Mouse (Mus musculus) C2C12 (cell line): ENCODE measurements around the gene Drg1. TPM values are rescaled to one million over a fixed set of nuclear protein-coding genes. Genes with fewer than 3 reads are reported as not detected.

ENCODE experiments used
- H3K27me3 ChIP-seq: one replicate; pipeline ENCODE4 v1.6.1; 2011; ENCODE audit not compliant: control insufficient read depth, insufficient read depth, insufficient read length
- H3K36me3 ChIP-seq: one replicate; pipeline ENCODE4 v1.6.1; 2011; ENCODE audit not compliant: control insufficient read depth, insufficient read depth
- H3K4me3 ChIP-seq: one replicate; pipeline ENCODE4 v1.5.1; 2011; ENCODE audit warnings: mild to moderate bottlenecking, control low read depth; ENCODE audit not compliant: poor library complexity, insufficient read depth, severe bottlenecking
- H3K79me2 ChIP-seq: one replicate; pipeline ENCODE4 v1.6.1; 2011; ENCODE audit not compliant: control insufficient read depth, insufficient read depth
- H3K79me3 ChIP-seq: one replicate; pipeline ENCODE4 v1.6.1; 2011; ENCODE audit warnings: low read depth, control low read depth
- H3ac ChIP-seq: one replicate; pipeline ENCODE3; 2011; ENCODE audit warnings: low read depth; ENCODE audit not compliant: control insufficient read depth, insufficient read length
- CEBPB ChIP-seq: IDR thresholded peaks from one replicate; pipeline ENCODE4 v1.6.1; 2011; ENCODE audit warnings: low read depth, mild to moderate bottlenecking, control low read depth, moderate library complexity
- CTCF ChIP-seq: IDR thresholded peaks from one replicate; pipeline ENCODE4 v1.5.1; 2011; ENCODE audit not compliant: control insufficient read depth, insufficient read depth, insufficient read length
- FOSL1 ChIP-seq: IDR thresholded peaks from one replicate; pipeline ENCODE4 v1.8.0; 2011; ENCODE audit warnings: mild to moderate bottlenecking, low read length; ENCODE audit not compliant: poor library complexity, insufficient read depth, severe bottlenecking
- MAX ChIP-seq: IDR thresholded peaks from one replicate; pipeline ENCODE4 v1.6.1; 2011; ENCODE audit warnings: mild to moderate bottlenecking, control low read depth
- MYOD1 ChIP-seq: IDR thresholded peaks from one replicate; pipeline ENCODE4 v1.6.1; 2011; ENCODE audit warnings: low read depth; ENCODE audit not compliant: control insufficient read depth, insufficient read length
- MYOG ChIP-seq: IDR thresholded peaks from one replicate; pipeline ENCODE4 v1.6.1; 2011; ENCODE audit not compliant: control insufficient read depth, insufficient read length; ENCODE audit errors: extremely low read depth
- USF1 ChIP-seq: IDR thresholded peaks from one replicate; pipeline ENCODE4 v1.6.1; 2011; ENCODE audit warnings: low read depth, mild to moderate bottlenecking, control low read depth, moderate library complexity
- long read RNA-seq, 2 experiments: library from polyadenylated mRNA; unstranded; transcript quantifications; one replicate each; pipeline ENCODE4 v2.0.0; 2019 to 2020
- polyA plus RNA-seq: library from polyadenylated mRNA; unstranded; fragments of >200 nt; fragmentation: generic; extraction: Trizol; gene quantifications from one replicate; pipeline ENCODE4 v1.2.1, GENCODE M21; 2012; ENCODE audit warnings: missing spikeins

Gene Drg1
- polyA plus RNA-seq = 136 TPM
- long read RNA-seq, experiment 1, transcript Drg1-201 (9 exons, 1,546 nt) = major isoform, 136 of 173 reads
- long read RNA-seq, experiment 1, partial matches to known transcripts = 12 of 173 reads
- long read RNA-seq, experiment 1, other reads (novel, unspliced or antisense) = 24 of 173 reads
- long read RNA-seq, experiment 2, transcript Drg1-201 (9 exons, 1,546 nt) = major isoform, 584 of 616 reads
- long read RNA-seq, experiment 2, partial matches to known transcripts = 4 of 616 reads
- long read RNA-seq, experiment 2, other reads (novel, unspliced or antisense) = 28 of 616 reads

GRCm38 (mm10) chr11:3266079-3266685 lies at the start of gene Drg1:
Gene Drg1, minus strand, starts transcription at chr11:3266415.
- Histone ChIP-seq H3K27me3 (no peaks in the 10 kb centered on the region), H3K79me2 (peaks cover 56% of the 10 kb centered on the region), H3ac (peak within 1 kb of the TSS; percentile 85), H3K4me3 (peak within 1 kb of the TSS; percentile 96), H3K79me3 (peaks cover 32% of the 10 kb centered on the region), H3K36me3 (peaks cover 33% of the 10 kb centered on the region)
- TF ChIP-seq MYOD1 (no peak), MAX (peak; percentile 68)

GRCm38 (mm10) chr11:3314148-3314547 lies 47.9 kb upstream of the Drg1 start:
- Histone ChIP-seq H3K79me3 (no peaks in the 10 kb centered on the region), H3K4me3 (no peak overlapping the region), H3K27me3 (no peaks in the 10 kb centered on the region), H3ac (no peak overlapping the region), H3K79me2 (no peaks in the 10 kb centered on the region), H3K36me3 (peaks cover 24% of the 10 kb centered on the region)
- TF ChIP-seq CEBPB (no peak), MAX (no peak), FOSL1 (no peak), USF1 (no peak), MYOD1 (no peak), CTCF (peak; percentile 66)

DNA sequence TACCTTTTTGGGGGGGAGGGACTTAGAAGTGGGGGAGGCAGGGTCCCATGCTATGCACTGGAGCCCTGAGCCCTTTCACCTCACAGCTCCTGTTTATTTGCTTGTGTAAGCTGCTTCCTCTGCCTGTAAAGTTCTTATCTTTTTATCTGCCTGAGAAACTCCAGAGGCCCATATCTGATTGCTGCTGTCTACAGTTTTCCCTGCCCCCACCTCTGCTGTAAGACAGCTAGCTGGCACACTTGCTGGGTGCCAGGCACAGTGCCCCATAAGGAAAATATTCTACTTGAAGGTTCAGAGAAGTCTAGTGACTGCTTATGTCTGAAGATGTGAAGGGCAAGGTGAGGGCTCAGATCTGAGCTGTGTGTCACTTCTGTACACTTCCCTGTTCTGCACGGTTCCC lies 47.1 kb upstream of the Drg1 start:
- Histone ChIP-seq H3K4me3 (no peak overlapping the region), H3K36me3 (peaks cover 31% of the 10 kb centered on the region), H3ac (no peak overlapping the region), H3K79me3 (no peaks in the 10 kb centered on the region), H3K79me2 (no peaks in the 10 kb centered on the region), H3K27me3 (no peaks in the 10 kb centered on the region)
- TF ChIP-seq FOSL1 (no peak), CTCF (no peak), MAX (no peak), MYOG (no peak), MYOD1 (no peak), USF1 (no peak), CEBPB (no peak)

DNA sequence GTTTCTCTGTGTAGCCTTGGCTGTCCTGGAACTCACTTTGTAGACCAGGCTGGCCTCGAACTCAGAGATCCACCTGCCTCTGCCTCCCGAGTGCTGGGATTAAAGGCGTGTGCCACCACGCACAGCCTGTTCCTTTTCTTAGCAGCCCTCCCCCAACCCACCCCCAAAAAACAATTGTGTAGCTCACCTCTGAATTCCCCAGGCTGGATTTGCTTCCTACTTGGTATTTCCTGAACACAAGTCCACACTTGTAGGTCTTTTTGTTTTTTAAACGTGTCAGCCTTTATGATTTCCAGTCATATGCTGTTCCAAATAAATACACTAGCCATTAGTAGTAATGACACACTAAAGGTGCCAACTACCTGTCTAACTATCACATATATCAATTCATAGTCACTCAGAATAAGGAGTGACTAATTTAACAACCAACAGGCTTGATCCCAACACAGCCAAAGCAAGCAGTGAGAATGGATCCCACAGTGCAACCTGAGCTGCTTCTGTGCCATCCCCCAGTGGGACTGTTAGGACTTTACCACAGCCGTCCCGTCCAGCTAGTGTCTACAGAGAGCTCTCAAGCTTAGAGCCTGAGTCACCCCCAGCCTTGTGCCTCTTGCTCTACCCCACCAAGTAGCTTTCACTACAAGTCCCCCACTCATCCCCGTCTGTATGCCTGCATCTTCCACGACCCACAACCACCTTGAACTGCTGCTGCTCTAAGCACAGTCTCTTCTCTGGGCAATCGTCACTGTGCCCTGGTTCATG lies 45.6 kb upstream of the Drg1 start:
- Histone ChIP-seq H3K27me3 (no peaks in the 10 kb centered on the region), H3ac (no peak overlapping the region)
- TF ChIP-seq CEBPB (no peak), MYOG (no peak), CTCF (no peak), MAX (no peak), USF1 (no peak)

GRCm38 (mm10) chr11:3310789-3311585 lies 44.8 kb upstream of the Drg1 start:
- H3K79me3 ChIP-seq = no peaks in the 10 kb centered on the region
- no peak overlapping the region for H3ac ChIP-seq
- peaks cover 12% of the 10 kb centered on the region for H3K79me2 ChIP-seq
- no peaks in the 10 kb centered on the region for H3K27me3 ChIP-seq
- no peak overlapping the region for H3K4me3 ChIP-seq
- H3K36me3 ChIP-seq = peaks cover 54% of the 10 kb centered on the region
- TF ChIP-seq MAX = no peak
- no peak for TF ChIP-seq MYOD1
- no peak for TF ChIP-seq MYOG
- no peak for TF ChIP-seq FOSL1
- TF ChIP-seq USF1 = no peak
- no peak for TF ChIP-seq CEBPB
- TF ChIP-seq CTCF = no peak

More for the DNA sequence above, 45.6 kb upstream of the Drg1 start:
- H3K36me3 ChIP-seq = peaks cover 46% of the 10 kb centered on the region
- H3K79me3 ChIP-seq = no peaks in the 10 kb centered on the region
- H3K4me3 ChIP-seq = no peak overlapping the region
- peaks cover 4% of the 10 kb centered on the region for H3K79me2 ChIP-seq
